Mouse (Mus musculus): ENCODE data around the gene Rassf5.

- TF ChIP-seq CTCF (IDR thresholded peaks at IDR 0.05; ENCODE audit: insufficient read depth, low read depth, low read length) (no peak), POLR2A (IDR thresholded peaks at IDR 0.05; ENCODE audit: insufficient read depth, low read depth, low read length) (no peak)
Observed at GRCm38 (mm10) chr1:131269797-131270578, 24.9 kb upstream of the Rassf5 start.
